Mouse (Mus musculus) brain, embryonic 14.5 days (tissue): ENCODE data around the gene Tuba1a. TPM values are rescaled to one million over a fixed set of nuclear protein-coding genes. Genes with fewer than 3 reads are reported as not detected.
A peak's percentile ranks its signal among the peaks of the same experiment; 100 is the strongest.

Experiments
- DNase-seq: peaks from one replicate; pipeline ENCODE4 v3.0.0-alpha.2; 2011; ENCODE audit warnings: low read depth
- CTCF ChIP-seq: fragments of 200-500 bp; IDR thresholded peaks from 2 replicates; pipeline ENCODE4 v1.5.1; 2012; ENCODE audit warnings: inconsistent platforms, mild to moderate bottlenecking, moderate library complexity, borderline replicate concordance; ENCODE audit not compliant: insufficient read depth, insufficient read length; ENCODE audit errors: extremely low read depth
- POLR2A ChIP-seq: fragments of 200-500 bp; IDR thresholded peaks from 2 replicates; pipeline ENCODE4 v1.6.1; 2012; ENCODE audit warnings: mild to moderate bottlenecking, inconsistent platforms, borderline replicate concordance; ENCODE audit not compliant: poor library complexity, insufficient read depth, insufficient read length, severe bottlenecking; ENCODE audit errors: extremely low read depth
- polyA plus RNA-seq: library from polyadenylated mRNA; depleted of rRNA; stranded (reverse); fragments of >200 nt; gene quantifications from 2 replicates; pipeline ENCODE4 v1.2.3, GENCODE M21; 2012

Gene Tuba1a
- polyA plus RNA-seq, 1 experiment, result 14,471 TPM

DNA sequence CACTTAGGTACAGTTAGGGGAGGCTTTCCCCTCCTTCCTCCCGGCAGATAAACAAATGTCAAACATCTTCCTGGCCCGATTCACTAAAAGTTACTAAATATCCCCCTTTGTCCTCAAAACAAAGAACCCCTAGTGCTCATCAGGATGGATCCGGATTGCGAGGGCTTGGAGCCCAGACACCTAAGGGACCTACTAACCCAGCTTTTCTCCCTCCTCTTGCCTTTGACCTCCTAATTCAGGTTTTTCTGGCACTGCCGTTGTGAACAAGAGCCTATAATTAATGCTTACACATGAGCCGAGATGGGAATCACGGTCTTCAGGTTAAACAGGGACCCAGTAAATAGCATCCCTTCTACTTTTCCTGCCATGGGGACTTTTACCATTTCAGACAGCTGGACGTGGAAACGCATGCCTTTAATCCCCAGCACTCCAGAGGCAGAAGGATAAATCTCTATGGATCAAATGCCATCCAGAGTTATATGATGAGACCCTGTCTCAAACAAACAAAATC is 38.1 kb upstream of the Tuba1a start:
- TF ChIP-seq CTCF (no peak), POLR2A (no peak)
- peak; percentile 69 for DNase-seq

DNA sequence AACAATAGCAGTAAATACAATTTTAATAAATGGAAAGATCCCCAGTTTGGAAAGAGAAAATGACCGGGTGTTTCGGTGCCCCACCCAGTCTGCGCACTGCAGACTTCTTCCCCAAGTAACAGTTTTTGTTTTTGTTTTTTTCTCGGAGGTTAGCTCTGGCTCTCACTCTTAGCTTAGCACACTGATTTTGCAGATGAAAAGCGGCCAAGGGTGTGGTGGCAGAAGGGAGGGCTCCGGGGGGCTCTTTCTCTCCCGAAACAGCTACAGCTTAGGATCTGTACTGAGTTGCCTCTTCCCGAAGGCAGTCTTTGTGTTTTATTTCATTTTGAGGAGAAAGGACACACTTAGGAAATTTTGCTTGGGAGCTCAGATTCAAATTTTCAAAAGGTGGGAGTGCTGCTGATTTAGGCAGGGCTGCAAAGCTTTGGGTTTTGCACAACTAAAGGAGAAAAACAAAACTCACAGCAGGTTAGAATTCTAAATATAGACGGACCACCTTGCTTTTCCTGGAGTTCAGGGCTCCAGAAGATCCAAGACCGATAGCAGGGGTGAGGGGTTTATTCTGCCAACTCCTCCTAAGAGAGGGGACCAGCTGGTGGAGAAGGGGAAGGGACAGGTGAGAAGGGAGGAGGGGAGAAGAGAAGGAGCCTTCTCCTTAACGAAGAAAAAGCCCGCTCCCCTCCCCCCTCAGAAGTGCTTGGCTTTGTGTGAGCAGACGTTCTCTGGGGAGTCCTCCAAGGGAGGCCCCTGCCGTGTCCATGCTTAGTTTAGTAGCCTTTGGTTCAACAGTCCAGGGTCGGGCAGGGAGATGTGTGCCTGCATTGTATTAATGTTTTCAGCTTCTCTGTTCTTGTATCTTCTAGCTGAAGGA is 37.4 kb upstream of the Tuba1a start:
- TF ChIP-seq POLR2A, result no peak
- TF ChIP-seq CTCF, result no peak
- DNase-seq, result peak; percentile 87

DNA sequence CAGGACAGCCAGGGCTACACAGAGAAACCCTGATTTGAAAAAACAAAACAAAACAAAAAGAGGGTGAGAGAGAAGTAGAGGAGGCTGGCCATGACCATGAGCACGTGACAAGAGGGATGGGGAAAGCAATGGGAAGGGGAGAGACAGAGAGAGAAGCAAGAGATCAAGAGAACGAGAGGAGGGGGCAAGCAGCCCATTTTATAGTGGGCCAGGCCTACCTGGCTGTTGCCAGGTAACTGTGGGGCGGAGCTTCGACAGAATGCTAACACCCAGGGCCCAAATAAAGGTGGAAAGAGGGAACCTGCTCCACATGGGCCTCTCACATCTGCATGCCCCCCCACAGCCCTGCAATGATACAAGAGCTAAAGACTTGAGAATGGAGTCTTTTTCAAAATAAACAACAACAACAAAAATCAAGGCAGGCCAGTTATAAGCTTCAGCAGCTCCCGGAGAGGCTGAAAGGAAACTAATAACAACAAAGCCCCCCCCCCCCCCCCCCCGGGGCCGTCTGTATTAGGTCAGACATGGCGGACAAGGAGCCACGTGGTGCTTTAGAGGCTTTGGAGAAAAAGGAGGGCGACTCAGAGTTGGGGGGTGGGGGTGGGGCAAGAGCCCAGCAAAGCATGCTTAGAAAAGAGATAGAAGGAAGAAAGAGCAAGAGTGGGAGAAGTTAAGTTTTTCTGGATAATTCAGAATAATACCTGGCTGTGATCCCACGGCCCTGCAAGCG is 36.4 kb upstream of the Tuba1a start:
- no peak for TF ChIP-seq POLR2A
- TF ChIP-seq CTCF, result no peak
- peak; percentile 78 for DNase-seq

DNA sequence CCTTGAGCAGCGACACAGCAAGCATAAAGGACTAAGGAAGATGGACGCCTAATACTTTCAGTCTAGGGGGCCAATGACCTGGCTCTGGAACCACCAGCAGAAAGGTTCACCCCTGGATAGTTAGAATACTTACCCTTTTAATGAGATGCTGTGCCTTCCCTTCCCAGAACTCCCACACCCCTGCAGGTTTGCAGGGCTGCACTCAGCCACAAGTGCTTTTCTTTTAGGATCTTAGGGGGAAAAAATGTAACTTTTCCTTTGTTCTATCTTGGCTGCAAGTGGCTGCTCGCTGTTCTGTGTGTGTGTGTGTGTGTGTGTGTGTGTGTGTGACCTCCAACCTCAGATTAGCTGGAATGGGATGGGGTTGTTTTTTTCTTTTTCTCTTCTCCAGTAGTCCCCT is 35.3 kb upstream of the Tuba1a start:
- TF ChIP-seq POLR2A, result no peak
- peak; percentile 23 for DNase-seq

DNA sequence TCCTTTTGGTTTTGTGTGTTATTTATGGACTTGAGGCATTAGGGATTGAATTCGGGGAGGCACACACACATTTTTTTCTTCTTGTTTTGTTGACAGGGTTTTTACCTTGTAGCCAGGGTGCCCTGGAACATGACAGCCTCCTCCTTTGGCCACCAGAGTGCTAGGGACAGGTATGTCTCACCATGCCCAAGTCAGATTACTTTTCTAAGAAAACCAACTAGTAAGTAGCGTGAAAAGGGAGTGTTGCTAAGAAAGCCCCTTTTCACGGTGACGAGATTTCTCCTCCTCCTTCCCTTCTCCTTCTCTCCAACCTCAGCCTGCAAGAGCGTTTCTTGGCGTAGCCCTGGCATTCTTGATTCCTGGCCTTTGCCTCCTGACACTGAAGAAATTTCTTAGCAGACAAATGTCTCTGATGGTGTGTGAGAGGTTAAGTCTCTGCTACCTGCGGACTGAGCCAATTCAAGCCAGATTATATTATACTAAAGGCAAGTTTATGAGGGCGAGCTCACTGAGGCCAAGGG is 34.2 kb upstream of the Tuba1a start:
- TF ChIP-seq CTCF (no peak), POLR2A (no peak)
- DNase-seq, result peak; percentile 46

DNA sequence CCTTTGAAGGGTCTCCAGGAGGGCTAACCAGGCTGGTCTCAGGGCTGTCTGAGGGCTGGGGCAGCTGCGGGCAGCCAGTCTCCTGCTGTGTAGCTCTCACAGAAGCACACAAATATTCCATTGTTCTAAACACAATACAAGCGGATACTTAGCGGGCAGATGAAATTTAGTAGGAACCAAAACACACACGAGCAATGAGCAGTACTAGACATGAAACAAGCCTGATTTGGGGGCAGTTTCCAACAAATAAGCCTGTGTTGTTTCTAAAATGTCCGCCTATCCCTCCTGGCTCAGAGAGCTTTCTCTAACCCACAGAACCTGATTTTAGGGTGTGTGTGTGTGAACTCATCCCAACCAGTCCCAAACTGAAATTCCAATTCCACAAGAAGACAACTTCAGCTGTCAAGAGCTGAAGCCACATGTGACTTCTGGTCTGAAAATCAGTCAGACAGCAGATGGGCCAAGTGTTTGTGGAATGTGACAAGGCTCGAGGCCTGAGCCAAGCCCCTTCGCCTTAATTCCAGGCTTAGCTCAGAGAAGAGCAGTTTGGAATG is 33.7 kb upstream of the Tuba1a start:
- no peak for TF ChIP-seq CTCF
- TF ChIP-seq POLR2A, result no peak
- peak; percentile 89 for DNase-seq

DNA sequence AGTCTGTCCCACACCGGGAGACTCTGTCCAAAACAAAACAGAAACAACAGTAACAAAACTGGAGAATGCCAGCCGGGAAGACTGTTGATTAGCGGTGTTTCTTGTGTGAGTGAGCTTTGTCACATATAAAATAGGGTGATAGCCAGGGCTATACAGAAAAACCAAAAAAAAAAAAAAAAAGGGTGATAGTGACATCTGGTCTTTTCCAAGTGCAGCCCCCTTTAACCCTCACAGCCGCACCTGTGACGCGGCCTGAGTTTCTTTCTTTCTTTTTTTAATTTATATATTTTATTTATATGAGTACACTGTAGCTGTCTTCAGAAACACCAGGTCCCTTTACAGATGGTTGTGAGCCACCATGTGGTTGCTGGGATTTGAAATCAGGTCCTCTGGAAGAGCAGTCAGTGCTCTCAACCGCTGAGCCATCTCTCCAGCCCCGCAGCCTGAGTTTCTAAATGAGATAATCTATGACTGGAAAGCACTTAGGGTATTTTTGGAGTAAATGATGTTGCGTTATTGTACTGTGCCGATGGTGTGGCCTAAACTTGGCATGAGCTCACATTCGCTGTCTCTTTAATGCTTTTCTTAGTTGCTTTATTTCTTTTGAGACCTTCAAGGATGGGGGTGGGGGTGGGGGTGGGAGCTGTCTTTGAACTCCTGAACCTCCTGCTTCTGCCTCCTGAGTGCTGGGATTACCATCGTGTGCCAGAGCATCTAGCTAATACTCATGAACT is 32.6 kb upstream of the Tuba1a start:
- no peak for TF ChIP-seq POLR2A
- no peak for TF ChIP-seq CTCF
- DNase-seq, result peak; percentile 81

DNA sequence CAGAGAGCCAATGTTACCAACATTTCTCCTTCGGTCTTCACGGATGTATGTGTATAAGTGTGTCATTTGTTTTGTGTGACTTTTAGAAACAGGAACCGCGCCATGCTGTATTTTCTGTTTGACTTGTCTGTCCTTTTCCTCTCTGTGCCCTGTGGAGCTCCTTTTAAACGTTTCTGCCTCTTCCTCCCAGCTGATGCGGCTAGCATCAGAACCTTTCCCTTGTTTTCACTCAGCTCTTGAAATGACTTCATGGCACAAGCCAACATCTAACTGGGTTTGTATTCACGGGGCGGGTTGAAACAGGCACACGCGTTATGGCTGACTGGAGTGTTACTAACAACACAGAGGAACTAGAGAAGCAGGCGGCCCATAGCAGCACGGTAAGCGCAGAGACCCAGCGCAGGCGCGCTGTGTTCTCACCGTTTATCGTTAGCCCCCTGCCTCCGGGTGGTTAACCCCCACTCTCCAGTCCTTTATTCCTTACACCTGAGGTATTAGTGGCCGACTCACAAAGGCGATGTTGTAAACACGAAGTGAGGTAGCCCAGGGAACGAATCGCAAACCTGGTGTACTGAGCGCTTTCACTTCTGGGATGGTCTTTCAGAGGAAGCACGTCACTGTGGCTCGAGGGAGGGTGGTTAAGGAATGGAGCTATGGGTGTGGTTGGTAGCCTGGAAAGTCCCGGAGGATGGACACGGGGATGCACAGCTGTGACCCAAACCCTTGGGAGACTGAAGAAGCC is 31.9 kb upstream of the Tuba1a start:
- peak; percentile 91 for DNase-seq
- TF ChIP-seq POLR2A (peak; percentile 21; the same call in 1 of the 2 replicates), CTCF (no peak)

DNA sequence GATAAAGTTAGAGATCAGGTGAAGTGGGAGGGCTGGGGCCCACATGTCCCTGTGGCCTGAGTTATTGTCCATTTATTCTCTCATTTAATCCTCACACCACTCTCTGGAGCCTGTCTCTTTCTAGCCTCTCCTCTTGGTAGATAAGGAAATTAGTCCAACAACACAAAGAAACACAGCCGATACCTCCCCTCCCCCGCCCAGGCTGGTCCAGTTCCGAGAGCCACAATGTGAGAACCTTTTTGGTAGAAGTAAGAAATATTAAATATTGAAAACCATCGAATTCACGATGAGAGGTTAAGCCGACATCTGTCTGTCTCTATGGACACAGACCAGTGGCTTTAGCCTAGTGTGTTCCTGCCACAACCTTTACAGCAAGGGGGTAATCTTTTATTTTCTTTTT is 31.2 kb upstream of the Tuba1a start:
- TF ChIP-seq CTCF (no peak), POLR2A (no peak)
- DNase-seq, result peak; percentile 76

DNA sequence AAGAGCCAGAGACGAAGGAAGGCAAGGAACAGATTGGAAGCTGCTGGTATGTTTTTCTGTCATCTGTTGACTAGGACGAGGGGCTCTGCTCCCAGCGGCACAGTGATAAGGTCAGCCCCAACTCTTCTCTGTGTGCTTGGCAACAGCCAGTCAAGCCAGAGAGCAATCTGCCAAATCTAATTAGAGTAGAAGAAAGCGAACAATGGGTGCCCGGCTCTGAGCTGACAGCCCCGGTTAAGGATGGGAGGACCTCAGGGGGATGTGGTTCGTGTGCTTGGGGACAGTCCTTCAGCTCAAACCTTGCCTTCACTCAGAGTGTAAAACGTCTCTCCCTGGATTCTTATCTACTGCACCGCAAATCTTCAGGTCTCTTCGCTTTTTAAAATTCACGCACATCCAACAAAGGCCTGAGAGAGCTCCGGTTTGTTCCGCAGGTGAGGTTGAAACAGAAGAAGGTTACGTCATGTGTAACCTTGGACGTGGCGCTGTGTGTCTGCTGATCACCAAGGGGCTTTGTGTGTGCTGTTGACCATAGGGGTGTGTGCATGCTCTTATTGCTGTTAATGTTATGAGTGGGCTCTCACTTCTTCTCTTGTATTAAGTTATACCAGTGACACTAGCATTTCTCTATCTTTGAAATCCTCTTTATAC is 30.1 kb upstream of the Tuba1a start:
- peak; percentile 95 for DNase-seq
- TF ChIP-seq CTCF (no peak), POLR2A (0 out of 2 replicates have a peak, but pooled peaks have one; percentile 13)
